16 mouse cellular contexts compared by ENCODE assay signal in the genomic region with DNA sequence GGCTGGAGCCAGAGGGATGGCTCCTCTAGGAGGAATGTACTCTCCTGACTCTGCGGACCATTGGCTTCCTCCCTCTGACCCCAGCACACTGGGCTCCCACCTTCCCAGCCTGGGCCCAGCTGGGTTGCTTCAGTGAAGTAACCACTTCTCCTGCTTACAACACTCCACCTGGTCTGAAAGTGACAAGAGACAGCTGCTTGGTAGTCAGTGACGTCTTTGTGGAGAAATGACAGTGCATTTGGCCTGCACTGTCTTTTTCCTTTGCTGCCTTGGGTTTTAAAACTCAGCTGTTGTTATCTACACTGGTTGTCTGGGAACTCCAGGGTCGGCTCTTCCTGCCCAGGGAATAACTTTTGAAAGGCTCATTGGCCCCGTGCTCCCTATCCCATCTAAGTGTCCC. TPM values are rescaled to one million over a fixed set of nuclear protein-coding genes. Genes with fewer than 3 reads are reported as not detected.
A peak's percentile ranks its signal among the peaks of the same experiment; 100 is the strongest.
DNase-seq lines count a peak whose midpoint lies in the region; ATAC-seq and TF ChIP-seq lines count a peak whose summit lies in the region.
"Had no signal": no experiment of that assay in that cellular context is flagged by ENCODE, and none has a peak within 500 bp of the region (broad histone marks: within the 10 kb centered on the region; RNA-seq: fewer than 3 reads in every experiment).

No protein-coding gene starts in this region.

- no peak overlapping the region for H3K4me3 ChIP-seq in heart, embryonic 10.5 days
- H3K4me3 ChIP-seq in myocyte: no peak overlapping the region
- H3K4me3 ChIP-seq: forebrain, embryonic 12.5 days; hindbrain, embryonic 13.5 days; neural tube, embryonic 13.5 days had no signal

- no peak overlapping the region for H3K4me2 ChIP-seq in myocyte (ENCODE audit: low read depth)
- H3K4me2 ChIP-seq: forebrain, embryonic 12.5 days; hindbrain, embryonic 13.5 days; neural tube, embryonic 13.5 days had no signal

- ATAC-seq in granulocyte monocyte progenitor cell, adult 5-6 weeks (replicated peaks; ENCODE audit: poor library complexity, severe bottlenecking): peak; percentile 30; the same call in 1 of the 2 replicates
- ATAC-seq: intestine, postnatal 0 days had no signal

- no peak overlapping the region for H3K27ac ChIP-seq in heart, embryonic 10.5 days
- H3K27ac ChIP-seq: forebrain, embryonic 12.5 days; hindbrain, embryonic 13.5 days; neural tube, embryonic 13.5 days had no signal

- no peak overlapping the region for H3ac ChIP-seq in myocyte (ENCODE audit: control insufficient read depth, insufficient read length)

- no peaks in the 10 kb centered on the region for H3K79me2 ChIP-seq in myocyte (ENCODE audit: control insufficient read depth, insufficient read depth)

- no peak for TF ChIP-seq POLR2A in myocyte (IDR thresholded peaks at IDR 0.05; ENCODE audit: insufficient read length, low read depth)

- H3K36me3 ChIP-seq in heart, embryonic 10.5 days: no peaks in the 10 kb centered on the region
- H3K36me3 ChIP-seq in myocyte (ENCODE audit: control insufficient read depth, insufficient read depth): no peaks in the 10 kb centered on the region
- H3K36me3 ChIP-seq: forebrain, embryonic 12.5 days; G1E; hindbrain, embryonic 13.5 days; neural tube, embryonic 13.5 days had no signal

- intact Hi-C loops in heart, postnatal 14 days (cut with DNase I): no loop called here

- 47% methylated on average over 4 of the region's 4 CpGs for WGBS in heart, embryonic 10.5 days

- DNase-seq in heart, postnatal 14 days: peak; percentile 33 to 34
- no peak for DNase-seq in heart, embryonic 10.5 days (ENCODE audit: low spot score)
- peak; percentile 73 for DNase-seq in kidney, postnatal 10 days
- no peak for DNase-seq in thymus, postnatal 36 days
- no peak for DNase-seq in right cerebral cortex, adult 18-20 months
- DNase-seq: adrenal gland, adult 8-10 months; cerebellum, adult 11-12 months; liver; right cerebral cortex, postnatal 4 days had no signal

- no peaks in the 10 kb centered on the region for H3K9me3 ChIP-seq in heart, embryonic 10.5 days
- H3K9me3 ChIP-seq: forebrain, embryonic 12.5 days; G1E; hindbrain, embryonic 13.5 days; neural tube, embryonic 13.5 days had no signal

- H3K27me3 ChIP-seq in heart, embryonic 10.5 days (ENCODE audit: insufficient read depth, poor library complexity, severe bottlenecking): no peaks in the 10 kb centered on the region
- peaks cover 41% of the 10 kb centered on the region for H3K27me3 ChIP-seq in myocyte (ENCODE audit: control insufficient read depth, insufficient read depth, insufficient read length)
- H3K27me3 ChIP-seq: forebrain, embryonic 12.5 days; hindbrain, embryonic 13.5 days had no signal

- H3K4me1 ChIP-seq in heart, embryonic 10.5 days: no peaks in the 10 kb centered on the region
- H3K4me1 ChIP-seq: forebrain, embryonic 12.5 days had no signal

TF ChIP-seq in myocyte, 11 proteins besides CTCF, POLR2A, EP300 and RAD21:
- TF ChIP-seq TCF12 (IDR thresholded peaks at IDR 0.05; ENCODE audit: insufficient read depth, poor library complexity, severe bottlenecking): no peak
- TF ChIP-seq E2F4 (IDR thresholded peaks at IDR 0.05; ENCODE audit: insufficient read depth): no peak
- TF ChIP-seq MYOG (IDR thresholded peaks at IDR 0.05; ENCODE audit: control insufficient read depth in 1 of 3, insufficient read depth in 1 of 3, insufficient read length in 2 of 3, low read depth in 2 of 3): peak in 2 of 3 experiments; percentile 34 to 37
- peak; percentile 21 to 50 (median 50) for TF ChIP-seq MYOD1 (IDR thresholded peaks at IDR 0.05; ENCODE audit: control insufficient read depth in 1 of 3, insufficient read length in 2 of 3, low read depth in 2 of 3)
- no peak for TF ChIP-seq MAX (IDR thresholded peaks at IDR 0.05; ENCODE audit: low read depth)
TF ChIP-seq in myocyte: peak in this region for 2.

RNA-seq across cellular contexts. Expression of a gene that starts 29.5 kb away (rescaled TPM):
- total RNA-seq in heart, postnatal 14 days (2021): 1 to 10 TPM; 4.0 to 6.5 TPM
- polyA plus RNA-seq in heart, embryonic 10.5 days (2016; fragmentation: Nextera tagmentation; extraction: Ambion mirVana): 0.58 and 1.1 TPM in 2 replicates
- not detected in 2 replicates for total RNA-seq in granulocyte monocyte progenitor cell, adult 5-6 weeks (2014; fragmentation: Nextera tagmentation)
- not detected in 2 replicates for total RNA-seq in granulocyte monocyte progenitor cell, adult 5-6 weeks (2017)
- polyA plus RNA-seq in myocyte (2012; fragmentation: generic; extraction: Trizol): 0.68 TPM
- polyA plus RNA-seq: G1E had no signal

Comparison
In these comparisons a context has a peak if more than half of its experiments do, and no peak if none do; other contexts are left out.
1. DNase-seq: peak in heart, postnatal 14 days (2 of 2) and kidney, postnatal 10 days (single experiment); none in heart, embryonic 10.5 days (single experiment), thymus, postnatal 36 days (0 of 2) and right cerebral cortex, adult 18-20 months (single experiment).
2. RNA of a gene that starts 29.5 kb away (total RNA-seq): 4.0 to 6.5 TPM in heart, postnatal 14 days; not detected in granulocyte monocyte progenitor cell, adult 5-6 weeks; every median in the first group is over 4 times any median in the second.